Mouse (Mus musculus): Measurements from ENCODE around the gene BC037034. TPM values are rescaled to one million over a fixed set of nuclear protein-coding genes. Genes with fewer than 3 reads are reported as not detected.
A peak's percentile ranks its signal among the peaks of the same experiment; 100 is the strongest.

Gene BC037034
- polyA plus RNA-seq, 1 experiment from 2014 or later: 7.8 TPM

GRCm38 (mm10) chr5:138258993-138259392 is 4.8 kb downstream of the BC037034 start:
- Histone ChIP-seq H3K4me2 (replicated peaks; ENCODE audit: low read depth, low read length) (no peak overlapping the region), H3K27ac (ENCODE audit: low read length) (no peak overlapping the region), H3K4me3 (ENCODE audit: low read depth, low read length) (no peak overlapping the region), H3K27me3 (ENCODE audit: control insufficient read depth, insufficient read depth, low read length) (no peaks in the 10 kb centered on the region), H3K36me3 (ENCODE audit: control insufficient read depth, insufficient read depth, low read length) (peaks cover 30% of the 10 kb centered on the region), H3K4me1 (ENCODE audit: control insufficient read depth, insufficient read depth, low read length) (peaks cover 10% of the 10 kb centered on the region; the same call in 1 of the 2 replicates), H3K9me3 (ENCODE audit: control insufficient read depth, low read depth, low read length) (no peaks in the 10 kb centered on the region), H3K9ac (replicated peaks; ENCODE audit: low read depth, low read length) (no peak overlapping the region)
- ATAC-seq (ENCODE audit: insufficient number of reproducible peaks, insufficient read depth, low FRiP score, low read depth): no peak
- 68% methylated on average over 7 of the region's 7 CpGs for WGBS

- Histone ChIP-seq H3K27ac (ENCODE audit: low read length) (no peak overlapping the region), H3K9me3 (ENCODE audit: control insufficient read depth, low read depth, low read length) (no peaks in the 10 kb centered on the region), H3K36me3 (ENCODE audit: control insufficient read depth, insufficient read depth, low read length) (peaks cover 30% of the 10 kb centered on the region), H3K9ac (replicated peaks; ENCODE audit: low read depth, low read length) (no peak overlapping the region), H3K4me2 (replicated peaks; ENCODE audit: low read depth, low read length) (no peak overlapping the region), H3K27me3 (ENCODE audit: control insufficient read depth, insufficient read depth, low read length) (no peaks in the 10 kb centered on the region), H3K4me3 (ENCODE audit: low read depth, low read length) (no peak overlapping the region), H3K4me1 (ENCODE audit: control insufficient read depth, insufficient read depth, low read length) (peaks cover 10% of the 10 kb centered on the region; the same call in 1 of the 2 replicates)
- ATAC-seq (ENCODE audit: insufficient number of reproducible peaks, insufficient read depth, low FRiP score, low read depth): no peak
- WGBS: 88% methylated on average over 6 of the region's 6 CpGs
Measured at GRCm38 (mm10) chr5:138258542-138258941, 5.3 kb downstream of the BC037034 start.

GRCm38 (mm10) chr5:138258078-138258477 is 5.8 kb downstream of the BC037034 start:
- Histone ChIP-seq H3K4me2 (replicated peaks; ENCODE audit: low read depth, low read length) (no peak overlapping the region), H3K36me3 (ENCODE audit: control insufficient read depth, insufficient read depth, low read length) (peaks cover 30% of the 10 kb centered on the region), H3K27me3 (ENCODE audit: control insufficient read depth, insufficient read depth, low read length) (no peaks in the 10 kb centered on the region), H3K27ac (ENCODE audit: low read length) (no peak overlapping the region), H3K4me3 (ENCODE audit: low read depth, low read length) (no peak overlapping the region), H3K4me1 (ENCODE audit: control insufficient read depth, insufficient read depth, low read length) (peaks cover 9% of the 10 kb centered on the region; the same call in 1 of the 2 replicates), H3K9me3 (ENCODE audit: control insufficient read depth, low read depth, low read length) (no peaks in the 10 kb centered on the region), H3K9ac (replicated peaks; ENCODE audit: low read depth, low read length) (no peak overlapping the region)
- WGBS: 76% methylated on average over 3 of the region's 3 CpGs
- ATAC-seq (ENCODE audit: insufficient number of reproducible peaks, insufficient read depth, low FRiP score, low read depth): no peak

GRCm38 (mm10) chr5:138257585-138257978 is 6.3 kb downstream of the BC037034 start:
- WGBS: 89% methylated on average over 4 of the region's 4 CpGs
- Histone ChIP-seq H3K9ac (replicated peaks; ENCODE audit: low read depth, low read length) (no peak overlapping the region), H3K4me1 (ENCODE audit: control insufficient read depth, insufficient read depth, low read length) (peaks cover 5% of the 10 kb centered on the region; the same call in 1 of the 2 replicates), H3K9me3 (ENCODE audit: control insufficient read depth, low read depth, low read length) (no peaks in the 10 kb centered on the region), H3K27me3 (ENCODE audit: control insufficient read depth, insufficient read depth, low read length) (no peaks in the 10 kb centered on the region), H3K36me3 (ENCODE audit: control insufficient read depth, insufficient read depth, low read length) (peaks cover 30% of the 10 kb centered on the region), H3K27ac (ENCODE audit: low read length) (no peak overlapping the region), H3K4me3 (ENCODE audit: low read depth, low read length) (no peak overlapping the region), H3K4me2 (replicated peaks; ENCODE audit: low read depth, low read length) (no peak overlapping the region)
- ATAC-seq (ENCODE audit: insufficient number of reproducible peaks, insufficient read depth, low FRiP score, low read depth): no peak

- H3K27ac ChIP-seq (ENCODE audit: low read length): no peak overlapping the region
- peaks cover 30% of the 10 kb centered on the region for H3K36me3 ChIP-seq (ENCODE audit: control insufficient read depth, insufficient read depth, low read length)
- no peaks in the 10 kb centered on the region for H3K9me3 ChIP-seq (ENCODE audit: control insufficient read depth, low read depth, low read length)
- no peak overlapping the region for H3K4me2 ChIP-seq (replicated peaks; ENCODE audit: low read depth, low read length)
- H3K27me3 ChIP-seq (ENCODE audit: control insufficient read depth, insufficient read depth, low read length): no peaks in the 10 kb centered on the region
- no peaks in the 10 kb centered on the region for H3K4me1 ChIP-seq (ENCODE audit: control insufficient read depth, insufficient read depth, low read length)
- no peak overlapping the region for H3K9ac ChIP-seq (replicated peaks; ENCODE audit: low read depth, low read length)
- H3K4me3 ChIP-seq (ENCODE audit: low read depth, low read length): no peak overlapping the region
- ATAC-seq (ENCODE audit: insufficient number of reproducible peaks, insufficient read depth, low FRiP score, low read depth): no peak
- WGBS: 81% methylated on average over 10 of the region's 10 CpGs
Measured at GRCm38 (mm10) chr5:138256966-138257584, 6.8 kb downstream of the BC037034 start.

GRCm38 (mm10) chr5:138256094-138256467 is 7.8 kb downstream of the BC037034 start:
- no peaks in the 10 kb centered on the region for H3K27me3 ChIP-seq (ENCODE audit: control insufficient read depth, insufficient read depth, low read length)
- peak overlapping the region; percentile 8; the same call in 1 of the 2 replicates for H3K9ac ChIP-seq (replicated peaks; ENCODE audit: low read depth, low read length)
- peak overlapping the region; percentile 49; the same call in 1 of the 2 replicates for H3K27ac ChIP-seq (ENCODE audit: low read length)
- H3K4me1 ChIP-seq (ENCODE audit: control insufficient read depth, insufficient read depth, low read length): no peaks in the 10 kb centered on the region
- 20% methylated on average over 7 of the region's 7 CpGs for WGBS
- peaks cover 26% of the 10 kb centered on the region for H3K36me3 ChIP-seq (ENCODE audit: control insufficient read depth, insufficient read depth, low read length)
- H3K4me3 ChIP-seq (ENCODE audit: low read depth, low read length): peak overlapping the region; percentile 51
- peak overlapping the region; percentile 54 for H3K4me2 ChIP-seq (replicated peaks; ENCODE audit: low read depth, low read length)
- peak; percentile 7; the same call in 1 of the 2 replicates for ATAC-seq (ENCODE audit: insufficient number of reproducible peaks, insufficient read depth, low FRiP score, low read depth)
- H3K9me3 ChIP-seq (ENCODE audit: control insufficient read depth, low read depth, low read length): no peaks in the 10 kb centered on the region

- H3K27ac ChIP-seq (ENCODE audit: low read length): peak within 1 kb of the TSS; percentile 49; the same call in 1 of the 2 replicates
- under 1% methylated on average over 38 of the region's 38 CpGs for WGBS
- peak; percentile 99 for ATAC-seq (ENCODE audit: insufficient number of reproducible peaks, insufficient read depth, low FRiP score, low read depth)
Measured at GRCm38 (mm10) chr5:138255353-138256093, 8.3 kb downstream of the BC037034 start, which contains the start of gene Lamtor4. Gene Lamtor4 (plus strand): TSS chr5:138255482.

GRCm38 (mm10) chr5:138253061-138253460 is 10.8 kb downstream of the BC037034 start:
- Histone ChIP-seq H3K36me3 (ENCODE audit: control insufficient read depth, insufficient read depth, low read length) (no peaks in the 10 kb centered on the region; the same call in 1 of the 2 replicates), H3K27me3 (ENCODE audit: control insufficient read depth, insufficient read depth, low read length) (no peaks in the 10 kb centered on the region), H3K9me3 (ENCODE audit: control insufficient read depth, low read depth, low read length) (no peaks in the 10 kb centered on the region), H3K27ac (ENCODE audit: low read length) (no peak overlapping the region), H3K4me1 (ENCODE audit: control insufficient read depth, insufficient read depth, low read length) (no peaks in the 10 kb centered on the region), H3K4me2 (replicated peaks; ENCODE audit: low read depth, low read length) (no peak overlapping the region), H3K9ac (replicated peaks; ENCODE audit: low read depth, low read length) (no peak overlapping the region), H3K4me3 (ENCODE audit: low read depth, low read length) (no peak overlapping the region)
- no peak for ATAC-seq (ENCODE audit: insufficient number of reproducible peaks, insufficient read depth, low FRiP score, low read depth)
- WGBS: 86% methylated on average over 3 of the region's 3 CpGs

More at GRCm38 (mm10) chr5:138255353-138256093, 8.3 kb downstream of the BC037034 start, which contains the start of gene Lamtor4:
- H3K4me1 ChIP-seq (ENCODE audit: control insufficient read depth, insufficient read depth, low read length): no peaks in the 10 kb centered on the region
- no peaks in the 10 kb centered on the region for H3K27me3 ChIP-seq (ENCODE audit: control insufficient read depth, insufficient read depth, low read length)
- peaks cover 21% of the 10 kb centered on the region for H3K36me3 ChIP-seq (ENCODE audit: control insufficient read depth, insufficient read depth, low read length)
- H3K9ac ChIP-seq (replicated peaks; ENCODE audit: low read depth, low read length): peak within 1 kb of the TSS; percentile 8
- no peaks in the 10 kb centered on the region for H3K9me3 ChIP-seq (ENCODE audit: control insufficient read depth, low read depth, low read length)
- peak within 1 kb of the TSS; percentile 54 for H3K4me2 ChIP-seq (replicated peaks; ENCODE audit: low read depth, low read length)
- peak within 1 kb of the TSS; percentile 51 for H3K4me3 ChIP-seq (ENCODE audit: low read depth, low read length)
